11 mouse cellular contexts compared by ENCODE assay signal in the genomic region with DNA sequence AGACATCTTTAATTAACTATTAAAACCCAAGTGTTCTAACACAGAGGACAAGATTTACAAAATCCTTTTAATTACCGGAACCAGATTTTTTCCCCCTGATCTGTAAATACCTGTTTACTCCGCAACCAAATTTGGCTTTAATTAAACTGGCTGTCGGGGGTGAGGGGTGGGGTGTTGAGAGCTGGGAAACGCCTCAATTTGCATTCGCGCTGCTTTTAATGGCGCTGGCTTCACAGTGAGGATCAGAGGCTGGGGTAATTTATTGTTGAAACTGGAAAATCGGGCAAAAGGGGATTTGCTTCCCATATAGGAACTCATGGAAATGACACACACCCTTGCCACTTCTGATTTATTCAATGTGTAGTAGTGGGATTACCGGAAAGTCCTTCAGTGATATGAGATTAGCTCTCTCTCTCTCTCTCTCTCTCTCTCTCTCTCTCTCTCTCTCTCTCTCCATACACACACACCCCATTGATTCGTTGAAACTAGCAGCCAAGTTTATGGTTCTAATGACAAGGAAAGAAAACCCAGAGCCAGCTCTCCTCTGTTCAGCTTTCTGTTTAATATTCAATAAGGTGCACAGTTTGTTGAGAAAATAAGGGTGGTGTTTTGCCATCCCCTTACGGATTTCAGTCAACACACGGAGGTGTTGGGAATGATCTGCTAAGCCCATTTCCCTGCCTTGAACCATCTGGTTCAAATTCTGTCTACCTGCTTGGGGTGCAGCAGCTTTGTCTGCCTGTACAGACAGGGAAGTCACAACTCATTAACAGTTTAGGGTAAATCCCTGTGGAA. TPM values are rescaled to one million over a fixed set of nuclear protein-coding genes. Genes with fewer than 3 reads are reported as not detected.
A peak's percentile ranks its signal among the peaks of the same experiment; 100 is the strongest.
DNase-seq lines count a peak whose midpoint lies in the region; ATAC-seq and TF ChIP-seq lines count a peak whose summit lies in the region.
"Had no signal": no experiment of that assay in that cellular context is flagged by ENCODE, and none has a peak within 500 bp of the region (broad histone marks: within the 10 kb centered on the region; RNA-seq: fewer than 3 reads in every experiment).

No protein-coding gene starts in this region.

- TF ChIP-seq POLR2A in brain, embryonic 14.5 days (IDR thresholded peaks at IDR 0.05; ENCODE audit: borderline replicate concordance, extremely low read depth, insufficient read depth, insufficient read length, poor library complexity, severe bottlenecking) = no peak

- H3K4me3 ChIP-seq in forebrain, embryonic 10.5 days = peak overlapping the region; percentile 27
- H3K4me3 ChIP-seq in hindbrain, embryonic 16.5 days (ENCODE audit: low read length) = no peak overlapping the region
- no peak overlapping the region for H3K4me3 ChIP-seq in neural tube, embryonic 11.5 days (ENCODE audit: low read depth, low read length)
- no peak overlapping the region for H3K4me3 ChIP-seq in liver, embryonic 12.5 days

- H3K36me3 ChIP-seq in forebrain, embryonic 10.5 days (replicated peaks) = no peaks in the 10 kb centered on the region
- H3K36me3 ChIP-seq in hindbrain, embryonic 16.5 days (ENCODE audit: control insufficient read depth, insufficient read depth, low read length) = no peaks in the 10 kb centered on the region
- H3K36me3 ChIP-seq in neural tube, embryonic 11.5 days (ENCODE audit: control insufficient read depth, insufficient read depth, low read length) = no peaks in the 10 kb centered on the region
- no peaks in the 10 kb centered on the region for H3K36me3 ChIP-seq in liver, embryonic 12.5 days

- 9% methylated on average over 12 of the region's 12 CpGs for WGBS in forebrain, embryonic 10.5 days
- WGBS in hindbrain, embryonic 16.5 days = 11% methylated on average over 12 of the region's 12 CpGs
- WGBS in neural tube, embryonic 11.5 days = 17% methylated on average over 12 of the region's 12 CpGs
- WGBS in liver, embryonic 12.5 days (ENCODE audit: insufficient replicate concordance) = 53% methylated on average over 12 of the region's 12 CpGs

- H3K4me2 ChIP-seq in hindbrain, embryonic 16.5 days (ENCODE audit: low read length) = peak overlapping the region; percentile 40
- H3K4me2 ChIP-seq in neural tube, embryonic 11.5 days (ENCODE audit: low read depth) = peak overlapping the region; percentile 23
- no peak overlapping the region for H3K4me2 ChIP-seq in liver, embryonic 12.5 days
- H3K4me2 ChIP-seq: lung, embryonic 14.5 days had no signal

- no peak overlapping the region for H3K9ac ChIP-seq in hindbrain, embryonic 16.5 days (ENCODE audit: low read depth, low read length)
- no peak overlapping the region for H3K9ac ChIP-seq in neural tube, embryonic 11.5 days (ENCODE audit: low read length)
- no peak overlapping the region for H3K9ac ChIP-seq in liver, embryonic 12.5 days
- H3K9ac ChIP-seq: lung, embryonic 14.5 days had no signal

- peak; percentile 88 for DNase-seq in brain, embryonic 14.5 days (ENCODE audit: low read depth)
- no peak for DNase-seq in forebrain, embryonic 10.5 days (ENCODE audit: extremely low spot score, low spot score)
- DNase-seq in neural tube, embryonic 11.5 days (ENCODE audit: low spot score) = peak; percentile 62
- no peak for DNase-seq in cerebellum, adult 11 months
- no peak for DNase-seq in urinary bladder, postnatal 36 days (ENCODE audit: low spot score in 2 of 2)
- DNase-seq: adrenal gland, postnatal 14 days; cerebellum, adult 9-11 months; kidney, adult 18-20 months had no signal

- peak overlapping the region; percentile 78 for H3K27ac ChIP-seq in forebrain, embryonic 10.5 days
- H3K27ac ChIP-seq in hindbrain, embryonic 16.5 days (ENCODE audit: low read depth, low read length) = peak overlapping the region; percentile 32; the same call in 1 of the 2 replicates
- H3K27ac ChIP-seq in neural tube, embryonic 11.5 days (ENCODE audit: low read depth, low read length) = peak overlapping the region; percentile 64
- no peak overlapping the region for H3K27ac ChIP-seq in liver, embryonic 12.5 days

- no peak; the same call in 1 of the 2 replicates for ATAC-seq in hindbrain, embryonic 16.5 days
- peak; percentile 48; the same call in 1 of the 2 replicates for ATAC-seq in neural tube, embryonic 11.5 days (ENCODE audit: insufficient read depth, low FRiP score, low TSS enrichment)
- ATAC-seq in liver, embryonic 12.5 days = no peak

- H3K9me3 ChIP-seq in forebrain, embryonic 10.5 days = no peaks in the 10 kb centered on the region
- H3K9me3 ChIP-seq in hindbrain, embryonic 16.5 days (ENCODE audit: control insufficient read depth, low read length) = no peaks in the 10 kb centered on the region
- H3K9me3 ChIP-seq in neural tube, embryonic 11.5 days (ENCODE audit: control insufficient read depth, low read length) = no peaks in the 10 kb centered on the region
- no peaks in the 10 kb centered on the region for H3K9me3 ChIP-seq in liver, embryonic 12.5 days (replicated peaks)

- peaks cover 52% of the 10 kb centered on the region for H3K4me1 ChIP-seq in forebrain, embryonic 10.5 days
- peaks cover 12% of the 10 kb centered on the region for H3K4me1 ChIP-seq in hindbrain, embryonic 16.5 days (ENCODE audit: control insufficient read depth, insufficient read depth, low read depth, low read length)
- H3K4me1 ChIP-seq in neural tube, embryonic 11.5 days (ENCODE audit: control insufficient read depth, insufficient read depth, low read length) = peaks cover 14% of the 10 kb centered on the region
- peaks cover 17% of the 10 kb centered on the region for H3K4me1 ChIP-seq in liver, embryonic 12.5 days

- no peak for TF ChIP-seq CTCF in brain, embryonic 14.5 days (IDR thresholded peaks at IDR 0.05; ENCODE audit: borderline replicate concordance, extremely low read depth, insufficient read depth, insufficient read length)

- H3K27me3 ChIP-seq in forebrain, embryonic 10.5 days (ENCODE audit: poor library complexity, severe bottlenecking) = peaks cover 34% of the 10 kb centered on the region
- H3K27me3 ChIP-seq in hindbrain, embryonic 16.5 days (replicated peaks; ENCODE audit: control insufficient read depth, insufficient read depth, low read length) = no peaks in the 10 kb centered on the region
- H3K27me3 ChIP-seq in neural tube, embryonic 11.5 days (ENCODE audit: control insufficient read depth, insufficient read depth, low read length) = no peaks in the 10 kb centered on the region
- H3K27me3 ChIP-seq in liver, embryonic 12.5 days (replicated peaks) = no peaks in the 10 kb centered on the region; the same call in 1 of the 2 replicates

RNA-seq across cellular contexts. Expression of gene Enc1, which starts 51.7 kb away (rescaled TPM):
- 249 and 303 TPM in 2 replicates for polyA plus RNA-seq in brain, embryonic 14.5 days (2012; rRNA removed)
- polyA plus RNA-seq in forebrain, embryonic 10.5 days (2016; fragmentation: Nextera tagmentation; extraction: Ambion mirVana) = 7.8 and 10.0 TPM in 2 replicates
- 66.3 and 67.6 TPM in 2 replicates for polyA plus RNA-seq in hindbrain, embryonic 16.5 days (2015; fragmentation: Nextera tagmentation; extraction: Ambion mirVana)
- polyA plus RNA-seq in neural tube, embryonic 11.5 days (2014; fragmentation: Nextera tagmentation; extraction: Ambion mirVana) = 23.6 and 24.3 TPM in 2 replicates
- 0.92 and 0.93 TPM in 2 replicates for polyA plus RNA-seq in liver, embryonic 12.5 days (2016; fragmentation: Nextera tagmentation; extraction: Ambion mirVana)

Comparison
In these comparisons a context has a peak if more than half of its experiments do, and no peak if none do; other contexts are left out.
1. DNase-seq: peak in brain, embryonic 14.5 days (single experiment) and neural tube, embryonic 11.5 days (single experiment); none in forebrain, embryonic 10.5 days (single experiment), cerebellum, adult 11 months (single experiment) and urinary bladder, postnatal 36 days (0 of 2).